Mouse (Mus musculus): ENCODE results near the gene Pttg1ip. TPM values are rescaled to one million over a fixed set of nuclear protein-coding genes. Genes with fewer than 3 reads are reported as not detected.

Pttg1ip gene
- 133 and 140 TPM in 2 replicates for total RNA-seq (2014; fragmentation: Nextera tagmentation)
- total RNA-seq (2017): 111 and 115 TPM in 2 replicates
- 106 and 128 TPM in 2 replicates for polyA plus RNA-seq (2012)

GRCm38 (mm10) chr10:77581408-77582284, at the start of gene Pttg1ip:
Gene Pttg1ip, plus strand, starts transcription at chr10:77581720.
- peaks cover 61% of the 10 kb centered on the region for H3K4me1 ChIP-seq (ENCODE audit: insufficient read depth, low read depth, low read length)
- no peaks in the 10 kb centered on the region for H3K9me3 ChIP-seq (replicated peaks)
- peak within 1 kb of the TSS; percentile 87 for H3K4me3 ChIP-seq (ENCODE audit: low read depth, low read length)
- peaks cover 3% of the 10 kb centered on the region; the same call in 1 of the 2 replicates for H3K27me3 ChIP-seq (ENCODE audit: insufficient read depth, low read length)
- DNase-seq (ENCODE audit: low spot score): peak; percentile 85
- ATAC-seq (ENCODE audit: extremely low read depth, insufficient number of reproducible peaks, low FRiP score, poor library complexity, severe bottlenecking): peak; percentile 73
- TF ChIP-seq TAL1 (conservative IDR thresholded peaks at IDR 0.05; ENCODE audit: low read depth, low read length) (no peak), CTCF (IDR thresholded peaks at IDR 0.05; ENCODE audit: low read depth, low read length) (no peak), POLR2AphosphoS5 (IDR thresholded peaks at IDR 0.05; ENCODE audit: insufficient replicate concordance, low read depth, low read length) (no peak), GATA2 (IDR thresholded peaks at IDR 0.05; ENCODE audit: borderline replicate concordance, low read depth, low read length) (no peak), GATA1 (IDR thresholded peaks at IDR 0.05; ENCODE audit: borderline replicate concordance, low read length) (no peak)
- H3K36me3 ChIP-seq (replicated peaks): peaks cover 26% of the 10 kb centered on the region

GRCm38 (mm10) chr10:77532020-77532413, 49.5 kb upstream of the Pttg1ip start:
- no peak for TF ChIP-seq GATA2 (IDR thresholded peaks at IDR 0.05; ENCODE audit: borderline replicate concordance, low read depth, low read length)
- no peak for TF ChIP-seq TAL1 (conservative IDR thresholded peaks at IDR 0.05; ENCODE audit: low read depth, low read length)
- no peak for TF ChIP-seq CTCF (IDR thresholded peaks at IDR 0.05; ENCODE audit: low read depth, low read length)
- Histone ChIP-seq H3K36me3 (replicated peaks) (peaks cover 44% of the 10 kb centered on the region), H3K9me3 (replicated peaks) (no peaks in the 10 kb centered on the region), H3K4me1 (ENCODE audit: insufficient read depth, low read depth, low read length) (peaks cover 79% of the 10 kb centered on the region), H3K27me3 (ENCODE audit: insufficient read depth, low read length) (0 out of 2 replicates have a peak, but pooled peaks cover 2% of the 10 kb centered on the region), H3K4me3 (ENCODE audit: low read depth, low read length) (no peak overlapping the region)
- DNase-seq (ENCODE audit: low spot score) (no peak), ATAC-seq (ENCODE audit: extremely low read depth, insufficient number of reproducible peaks, low FRiP score, poor library complexity, severe bottlenecking) (no peak)

GRCm38 (mm10) chr10:77536727-77537126, 44.8 kb upstream of the Pttg1ip start:
- ATAC-seq (ENCODE audit: extremely low read depth, insufficient number of reproducible peaks, low FRiP score, poor library complexity, severe bottlenecking): no peak
- peaks cover 83% of the 10 kb centered on the region for H3K36me3 ChIP-seq (replicated peaks)

GRCm38 (mm10) chr10:77537215-77538209, 44.0 kb upstream of the Pttg1ip start:
- no peaks in the 10 kb centered on the region for H3K27me3 ChIP-seq (ENCODE audit: insufficient read depth, low read length)
- H3K4me1 ChIP-seq (ENCODE audit: insufficient read depth, low read depth, low read length): peaks cover 63% of the 10 kb centered on the region
- no peak overlapping the region for H3K4me3 ChIP-seq (ENCODE audit: low read depth, low read length)
- no peaks in the 10 kb centered on the region for H3K9me3 ChIP-seq (replicated peaks)
- peaks cover 86% of the 10 kb centered on the region for H3K36me3 ChIP-seq (replicated peaks)
- DNase-seq (ENCODE audit: low spot score) (no peak), ATAC-seq (ENCODE audit: extremely low read depth, insufficient number of reproducible peaks, low FRiP score, poor library complexity, severe bottlenecking) (no peak)
- no peak for TF ChIP-seq GATA1 (IDR thresholded peaks at IDR 0.05; ENCODE audit: borderline replicate concordance, low read length)
- TF ChIP-seq CTCF (IDR thresholded peaks at IDR 0.05; ENCODE audit: low read depth, low read length): no peak

More at GRCm38 (mm10) chr10:77536727-77537126, 44.8 kb upstream of the Pttg1ip start:
- H3K4me3 ChIP-seq (ENCODE audit: low read depth, low read length): no peak overlapping the region
- no peak for TF ChIP-seq GATA1 (IDR thresholded peaks at IDR 0.05; ENCODE audit: borderline replicate concordance, low read length)
- TF ChIP-seq POLR2AphosphoS5 (IDR thresholded peaks at IDR 0.05; ENCODE audit: insufficient replicate concordance, low read depth, low read length): no peak
- no peak for TF ChIP-seq CTCF (IDR thresholded peaks at IDR 0.05; ENCODE audit: low read depth, low read length)
- no peak for TF ChIP-seq TAL1 (conservative IDR thresholded peaks at IDR 0.05; ENCODE audit: low read depth, low read length)
- TF ChIP-seq GATA2 (IDR thresholded peaks at IDR 0.05; ENCODE audit: borderline replicate concordance, low read depth, low read length): no peak
- DNase-seq (ENCODE audit: low spot score): no peak
- H3K27me3 ChIP-seq (ENCODE audit: insufficient read depth, low read length): no peaks in the 10 kb centered on the region
- peaks cover 68% of the 10 kb centered on the region for H3K4me1 ChIP-seq (ENCODE audit: insufficient read depth, low read depth, low read length)
- H3K9me3 ChIP-seq (replicated peaks): no peaks in the 10 kb centered on the region

- H3K4me1 ChIP-seq (ENCODE audit: insufficient read depth, low read depth, low read length): peaks cover 50% of the 10 kb centered on the region
- H3K4me3 ChIP-seq (ENCODE audit: low read depth, low read length): no peak overlapping the region
- H3K9me3 ChIP-seq (replicated peaks): no peaks in the 10 kb centered on the region
- DNase-seq (ENCODE audit: low spot score): no peak
- peaks cover 89% of the 10 kb centered on the region for H3K36me3 ChIP-seq (replicated peaks)
- TF ChIP-seq POLR2AphosphoS5 (IDR thresholded peaks at IDR 0.05; ENCODE audit: insufficient replicate concordance, low read depth, low read length) (no peak), GATA1 (IDR thresholded peaks at IDR 0.05; ENCODE audit: borderline replicate concordance, low read length) (no peak), TAL1 (conservative IDR thresholded peaks at IDR 0.05; ENCODE audit: low read depth, low read length) (no peak), GATA2 (IDR thresholded peaks at IDR 0.05; ENCODE audit: borderline replicate concordance, low read depth, low read length) (no peak), CTCF (IDR thresholded peaks at IDR 0.05; ENCODE audit: low read depth, low read length) (no peak)
- no peaks in the 10 kb centered on the region for H3K27me3 ChIP-seq (ENCODE audit: insufficient read depth, low read length)
- no peak for ATAC-seq (ENCODE audit: extremely low read depth, insufficient number of reproducible peaks, low FRiP score, poor library complexity, severe bottlenecking)
These were observed 42.1 kb upstream of the Pttg1ip start for GRCm38 (mm10) chr10:77539320-77539945.
